Mouse (Mus musculus): ENCODE measurements at regions not wholly inside any gene's neighbourhood (a gene's known extent, or its start where the extent isn't known, plus 50 kb on each side); places are given as distances from the start of the nearest gene placed in this dataset.

DNA sequence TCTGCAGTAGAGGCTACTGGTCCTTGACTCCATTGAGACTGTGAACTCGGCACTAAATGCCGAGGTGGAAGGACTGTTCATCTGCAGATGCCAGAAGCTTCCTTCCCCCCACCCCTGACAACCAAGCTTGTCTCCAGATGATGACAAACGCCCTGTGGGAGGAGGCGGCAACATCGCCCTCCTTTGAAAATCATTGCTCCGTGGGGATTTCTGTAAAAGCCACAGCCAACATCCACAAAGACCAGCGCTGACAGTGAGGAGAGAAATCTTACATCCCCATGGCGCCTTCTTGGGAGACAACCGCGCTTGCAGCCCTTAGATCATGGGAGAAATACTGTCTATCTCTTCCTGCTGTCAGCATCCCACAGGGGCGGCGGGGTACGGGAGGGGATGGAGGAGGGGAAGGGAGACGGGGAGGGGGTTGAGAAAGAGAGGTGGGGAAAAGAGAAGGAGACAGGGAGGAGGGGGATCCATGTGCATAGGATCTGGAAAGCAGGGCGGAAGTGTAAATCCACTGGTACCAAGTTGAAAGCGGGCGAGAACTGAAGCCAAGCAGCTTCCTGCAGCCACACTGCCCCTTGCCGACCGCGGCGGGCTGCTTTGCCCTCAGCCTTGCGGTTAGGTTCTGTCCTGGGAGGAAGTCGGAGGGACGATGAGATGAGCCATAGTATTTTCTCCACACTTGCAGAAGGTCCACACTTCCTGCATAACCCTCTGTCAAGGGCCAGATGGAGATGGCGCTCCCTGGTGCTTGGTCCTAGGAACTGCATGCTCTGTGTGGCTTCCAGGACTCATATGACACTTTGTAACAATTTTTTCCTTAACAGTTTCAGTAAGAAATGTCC, 72.9 kb downstream of the Cryba4 start:
- H3K9me3 ChIP-seq = no peaks in the 10 kb centered on the region; the same call in 1 of the 2 replicates
- peaks cover 52% of the 10 kb centered on the region for H3K27me3 ChIP-seq
- ATAC-seq (ENCODE audit: low FRiP score, low read depth) = no peak
- H3K36me3 ChIP-seq = no peaks in the 10 kb centered on the region
- peak overlapping the region; percentile 31 for H3K4me3 ChIP-seq
- H3K4me1 ChIP-seq = peaks cover 13% of the 10 kb centered on the region; the same call in 1 of the 2 replicates
- no peak overlapping the region for H3K27ac ChIP-seq
- WGBS = 21% methylated on average over 25 of the region's 25 CpGs
- H3K9ac ChIP-seq = no peak overlapping the region
- peak overlapping the region; percentile 55 for H3K4me2 ChIP-seq (replicated peaks)

DNA sequence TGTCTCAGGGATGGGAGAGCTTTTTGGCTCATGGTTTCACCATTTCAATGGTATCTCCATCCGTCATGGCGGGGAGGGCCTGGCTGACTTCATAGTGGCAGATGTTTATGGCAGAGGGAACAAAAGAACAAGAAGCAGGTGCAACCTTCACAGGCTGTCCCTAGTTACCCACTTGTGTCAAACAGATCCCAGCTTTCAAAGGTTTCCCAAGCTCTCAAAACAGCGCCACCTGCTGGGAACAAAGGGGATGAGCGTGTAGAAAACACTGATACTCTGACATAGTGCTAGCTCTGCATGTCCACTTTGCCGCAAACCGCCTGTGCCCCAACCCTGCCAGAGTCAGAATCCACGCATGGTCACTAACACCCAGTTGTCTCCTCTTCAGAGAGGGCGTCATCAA, 69.5 kb downstream of the Cryba4 start:
- H3K9me3 ChIP-seq = no peaks in the 10 kb centered on the region; the same call in 1 of the 2 replicates
- ATAC-seq (ENCODE audit: low FRiP score, low read depth) = no peak

DNA sequence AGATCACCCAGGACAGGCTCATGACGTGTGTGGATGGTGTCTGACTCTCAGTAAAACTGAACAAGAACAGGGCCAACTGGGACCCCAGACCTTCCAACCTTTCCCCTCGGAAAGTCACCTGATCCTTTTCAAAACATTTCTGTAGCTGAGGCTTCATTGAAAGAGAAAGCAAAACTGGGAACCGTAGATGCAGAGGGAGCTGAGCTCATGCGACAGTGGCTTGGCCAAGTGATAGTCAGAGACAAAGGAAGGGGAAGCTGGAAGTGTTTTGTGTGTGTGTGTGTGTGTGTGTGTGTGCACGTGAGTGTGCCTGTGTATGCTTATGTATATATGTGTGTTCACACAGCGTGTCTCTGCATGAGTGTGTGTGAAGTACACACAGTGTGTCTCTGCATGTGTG, 56.7 kb downstream of the Cryba4 start:
- no peak for ATAC-seq (ENCODE audit: low FRiP score, low read depth)
- Histone ChIP-seq H3K4me3 (no peak overlapping the region), H3K27ac (no peak overlapping the region), H3K9me3 (no peaks in the 10 kb centered on the region), H3K36me3 (no peaks in the 10 kb centered on the region), H3K4me2 (replicated peaks) (no peak overlapping the region), H3K9ac (no peak overlapping the region), H3K27me3 (no peaks in the 10 kb centered on the region), H3K4me1 (no peaks in the 10 kb centered on the region)
- 80% methylated on average over 6 of the region's 6 CpGs for WGBS

More for the DNA sequence above, 69.5 kb downstream of the Cryba4 start:
- H3K4me3 ChIP-seq = no peak overlapping the region
- H3K27me3 ChIP-seq = peaks cover 42% of the 10 kb centered on the region
- no peak overlapping the region for H3K4me2 ChIP-seq (replicated peaks)
- no peak overlapping the region for H3K27ac ChIP-seq
- WGBS = 38% methylated on average over 8 of the region's 8 CpGs
- H3K36me3 ChIP-seq = no peaks in the 10 kb centered on the region
- no peak overlapping the region for H3K9ac ChIP-seq
- peaks cover 13% of the 10 kb centered on the region; the same call in 1 of the 2 replicates for H3K4me1 ChIP-seq
